Mouse (Mus musculus): ENCODE measurements around the gene Sun1.

- TF ChIP-seq CTCF (IDR thresholded peaks at IDR 0.05; ENCODE audit: low read depth, low read length) (no peak), POLR2A (IDR thresholded peaks at IDR 0.05; ENCODE audit: borderline replicate concordance, low read depth, low read length) (no peak)
Observed at GRCm38 (mm10) chr5:139214298-139214697, 13.9 kb downstream of the Sun1 start.
